20 mouse cellular contexts compared by ENCODE assay signal in genomic region chr2:91644021-91644420, GRCm38 (mm10). TPM values are rescaled to one million over a fixed set of nuclear protein-coding genes. Genes with fewer than 3 reads are reported as not detected.
A peak's percentile ranks its signal among the peaks of the same experiment; 100 is the strongest.
DNase-seq lines count a peak whose midpoint lies in the region; ATAC-seq and TF ChIP-seq lines count a peak whose summit lies in the region.
"Had no signal": no experiment of that assay in that cellular context is flagged by ENCODE, and none has a peak within 500 bp of the region (broad histone marks: within the 10 kb centered on the region; RNA-seq: fewer than 3 reads in every experiment).

No protein-coding gene starts in this region.

- H3K36me3 ChIP-seq in midbrain, embryonic 12.5 days = peaks cover 58% of the 10 kb centered on the region
- H3K36me3 ChIP-seq in midbrain, postnatal 0 days (ENCODE audit: insufficient read depth, low read length) = peaks cover 39% of the 10 kb centered on the region
- H3K36me3 ChIP-seq in stomach, postnatal 0 days (ENCODE audit: control insufficient read depth, insufficient read depth, low read length) = peaks cover 13% of the 10 kb centered on the region

- peak; percentile 18 for DNase-seq in CD4-positive, CD25-positive, alpha-beta regulatory T cell, adult 2 months (ENCODE audit: low read depth, low spot score)
- DNase-seq in midbrain, postnatal 0 days (ENCODE audit: low spot score) = no peak
- no peak for DNase-seq in stomach, postnatal 0 days (ENCODE audit: low spot score)
- DNase-seq in adrenal gland, postnatal 10 days = no peak
- DNase-seq: adrenal gland, adult 8-10 months; B cell, adult 2 months; cerebellum, adult 11 months; cerebellum, adult 8-10 months; cerebellum, postnatal 14 days; gastrocnemius, adult 2 months; gastrocnemius, postnatal 25 days; heart, adult 11 months; heart, postnatal 36 days had no signal

- TF ChIP-seq CTCF in midbrain, postnatal 0 days (IDR thresholded peaks at IDR 0.05) = no peak
- TF ChIP-seq CTCF in cortical plate, adult 2 months (IDR thresholded peaks at IDR 0.05; ENCODE audit: extremely low read depth, insufficient read depth, low read length) = no peak
- no peak for TF ChIP-seq CTCF in stomach, postnatal 0 days (IDR thresholded peaks at IDR 0.05; ENCODE audit: low read depth)

- H3K4me1 ChIP-seq in midbrain, embryonic 12.5 days = peaks cover 7% of the 10 kb centered on the region
- H3K4me1 ChIP-seq in midbrain, postnatal 0 days (ENCODE audit: insufficient read depth, low read length) = no peaks in the 10 kb centered on the region
- peaks cover 1% of the 10 kb centered on the region; the same call in 1 of the 2 replicates for H3K4me1 ChIP-seq in cortical plate, adult 2 months (ENCODE audit: control insufficient read depth, insufficient read depth, low read length)
- peaks cover 4% of the 10 kb centered on the region; the same call in 1 of the 2 replicates for H3K4me1 ChIP-seq in stomach, postnatal 0 days (replicated peaks; ENCODE audit: control insufficient read depth, insufficient read depth)

- 95% methylated on average over 11 of the region's 11 CpGs for WGBS in midbrain, embryonic 12.5 days
- 96% methylated on average over 11 of the region's 11 CpGs for WGBS in midbrain, postnatal 0 days
- 86% methylated on average over 11 of the region's 11 CpGs for WGBS in stomach, postnatal 0 days

- no peak overlapping the region for H3K27ac ChIP-seq in midbrain, embryonic 12.5 days (replicated peaks)
- no peak overlapping the region for H3K27ac ChIP-seq in midbrain, postnatal 0 days (ENCODE audit: low read depth, low read length)
- no peak overlapping the region for H3K27ac ChIP-seq in cortical plate, adult 2 months (ENCODE audit: insufficient read depth, low read length)
- no peak overlapping the region for H3K27ac ChIP-seq in stomach, postnatal 0 days (replicated peaks)
- H3K27ac ChIP-seq: embryonic facial prominence, embryonic 12.5 days; gastrocnemius, adult 2 months; heart, embryonic 13.5 days; hindbrain, embryonic 15.5 days had no signal

- 0 out of 2 replicates have a peak overlapping the region, but pooled peaks have one; percentile 20 for H3K9ac ChIP-seq in midbrain, embryonic 12.5 days (replicated peaks)
- no peak overlapping the region for H3K9ac ChIP-seq in midbrain, postnatal 0 days (replicated peaks; ENCODE audit: low read length, poor library complexity, severe bottlenecking)
- no peak overlapping the region for H3K9ac ChIP-seq in stomach, postnatal 0 days (ENCODE audit: low read length)
- H3K9ac ChIP-seq: embryonic facial prominence, embryonic 12.5 days; heart, embryonic 13.5 days; hindbrain, embryonic 15.5 days had no signal

- H3K4me2 ChIP-seq in midbrain, embryonic 12.5 days (replicated peaks) = no peak overlapping the region
- H3K4me2 ChIP-seq in midbrain, postnatal 0 days (ENCODE audit: low read depth, low read length, poor library complexity, severe bottlenecking) = no peak overlapping the region
- no peak overlapping the region for H3K4me2 ChIP-seq in stomach, postnatal 0 days (replicated peaks; ENCODE audit: low read depth)
- H3K4me2 ChIP-seq: embryonic facial prominence, embryonic 12.5 days; heart, embryonic 13.5 days; hindbrain, embryonic 15.5 days had no signal

- no peak for ATAC-seq in CD4-positive, CD25-positive, alpha-beta regulatory T cell, adult 4 months
- no peak for ATAC-seq in midbrain, embryonic 12.5 days (ENCODE audit: low FRiP score, low read depth)
- ATAC-seq in midbrain, postnatal 0 days (ENCODE audit: low FRiP score) = no peak
- 0 out of 2 replicates have a peak, but pooled peaks have one; percentile 1 for ATAC-seq in stomach, postnatal 0 days (ENCODE audit: low FRiP score, low TSS enrichment)

- TF ChIP-seq POLR2A in cortical plate, adult 2 months (IDR thresholded peaks at IDR 0.05; ENCODE audit: extremely low read depth, insufficient read depth, low read length) = 0 out of 2 replicates have a peak, but pooled peaks have one; percentile 3

- H3K9me3 ChIP-seq in midbrain, embryonic 12.5 days = no peaks in the 10 kb centered on the region
- H3K9me3 ChIP-seq in midbrain, postnatal 0 days (ENCODE audit: low read length) = no peaks in the 10 kb centered on the region
- no peaks in the 10 kb centered on the region for H3K9me3 ChIP-seq in stomach, postnatal 0 days (ENCODE audit: control insufficient read depth, low read length)
- H3K9me3 ChIP-seq: embryonic facial prominence, embryonic 12.5 days; heart, embryonic 13.5 days; hindbrain, embryonic 15.5 days had no signal

- no peak overlapping the region for H3K4me3 ChIP-seq in midbrain, embryonic 12.5 days
- H3K4me3 ChIP-seq in midbrain, postnatal 0 days (ENCODE audit: low read depth, low read length) = no peak overlapping the region
- H3K4me3 ChIP-seq in cortical plate, adult 2 months (ENCODE audit: insufficient read depth, low read length) = no peak overlapping the region
- no peak overlapping the region for H3K4me3 ChIP-seq in stomach, postnatal 0 days (ENCODE audit: low read depth, low read length)
- H3K4me3 ChIP-seq: embryonic facial prominence, embryonic 12.5 days; gastrocnemius, adult 2 months; heart, embryonic 13.5 days; hindbrain, embryonic 15.5 days had no signal

- no peak for TF ChIP-seq EP300 in stomach, postnatal 0 days (optimal IDR thresholded peaks at IDR 0.05)

- H3K27me3 ChIP-seq in midbrain, embryonic 12.5 days = no peaks in the 10 kb centered on the region
- no peaks in the 10 kb centered on the region for H3K27me3 ChIP-seq in midbrain, postnatal 0 days (ENCODE audit: insufficient read depth, low read length)
- H3K27me3 ChIP-seq in stomach, postnatal 0 days (ENCODE audit: control insufficient read depth, insufficient read depth, low read length) = no peaks in the 10 kb centered on the region
- H3K27me3 ChIP-seq: embryonic facial prominence, embryonic 12.5 days; heart, embryonic 13.5 days; hindbrain, embryonic 15.5 days had no signal

RNA-seq across cellular contexts. Expression of gene Zfp408, which starts 5.6 kb away (rescaled TPM):
- polyA plus RNA-seq in CD4-positive, CD25-positive, alpha-beta regulatory T cell, adult 4 months (2017; shearing (Covaris generic)) = 10 to 100 TPM; 10.8 to 22.1 TPM
- 11.0 and 13.3 TPM in 2 replicates for polyA plus RNA-seq in midbrain, embryonic 12.5 days (2016; fragmentation: Nextera tagmentation; extraction: Ambion mirVana)
- 14.9 and 20.5 TPM in 2 replicates for total RNA-seq in midbrain, postnatal 0 days (2014; rRNA removed)
- polyA plus RNA-seq in midbrain, postnatal 0 days (2015; fragmentation: Nextera tagmentation; extraction: Ambion mirVana) = 9.7 and 10.7 TPM in 2 replicates
- polyA plus RNA-seq in cortical plate, adult 2 months (2012; rRNA removed) = 13.5 and 13.8 TPM in 2 replicates
- polyA plus RNA-seq in stomach, postnatal 0 days (2015; fragmentation: Nextera tagmentation; extraction: Ambion mirVana) = 3.7 and 4.2 TPM in 2 replicates
- 10 to 100 TPM; 13.2 to 16.9 TPM for total RNA-seq in adrenal gland, postnatal 10 days (2021)

RNA-seq across cellular contexts. Expression of gene Arhgap1, which starts 5.6 kb away (rescaled TPM):
- polyA plus RNA-seq in CD4-positive, CD25-positive, alpha-beta regulatory T cell, adult 4 months (2017; shearing (Covaris generic)) = 100 to 1,000 TPM; 160 to 256 TPM
- 83.7 and 88.9 TPM in 2 replicates for polyA plus RNA-seq in midbrain, embryonic 12.5 days (2016; fragmentation: Nextera tagmentation; extraction: Ambion mirVana)
- 95.8 and 101 TPM in 2 replicates for total RNA-seq in midbrain, postnatal 0 days (2014; rRNA removed)
- 96.6 and 99.3 TPM in 2 replicates for polyA plus RNA-seq in midbrain, postnatal 0 days (2015; fragmentation: Nextera tagmentation; extraction: Ambion mirVana)
- polyA plus RNA-seq in cortical plate, adult 2 months (2012; rRNA removed) = 68.9 and 72.1 TPM in 2 replicates
- polyA plus RNA-seq in stomach, postnatal 0 days (2015; fragmentation: Nextera tagmentation; extraction: Ambion mirVana) = 98.9 and 105 TPM in 2 replicates
- 10 to 100 TPM; 53.8 to 70.9 TPM for total RNA-seq in adrenal gland, postnatal 10 days (2021)

RNA-seq across cellular contexts. Expression of gene F2, which starts 7.8 kb away (rescaled TPM):
- polyA plus RNA-seq in CD4-positive, CD25-positive, alpha-beta regulatory T cell, adult 4 months (2017; shearing (Covaris generic)) = under 1 TPM; 0.23 to 0.38 TPM
- 0.14 TPM in 1 of 2 replicates, not detected in the other for polyA plus RNA-seq in midbrain, embryonic 12.5 days (2016; fragmentation: Nextera tagmentation; extraction: Ambion mirVana)
- total RNA-seq in midbrain, postnatal 0 days (2014; rRNA removed) = not detected in 2 replicates
- 0.10 and 0.16 TPM in 2 replicates for polyA plus RNA-seq in midbrain, postnatal 0 days (2015; fragmentation: Nextera tagmentation; extraction: Ambion mirVana)
- polyA plus RNA-seq in cortical plate, adult 2 months (2012; rRNA removed) = 0.10 and 0.11 TPM in 2 replicates
- 3.3 and 4.7 TPM in 2 replicates for polyA plus RNA-seq in stomach, postnatal 0 days (2015; fragmentation: Nextera tagmentation; extraction: Ambion mirVana)
- 100 to 1,000 TPM; 156 to 377 TPM for total RNA-seq in adrenal gland, postnatal 10 days (2021)
- total RNA-seq: heart, postnatal 36 days had no signal
- polyA plus RNA-seq: forebrain, embryonic 11.5 days had no signal
